Mouse (Mus musculus): ENCODE results near the gene Cdkn1c. TPM values are rescaled to one million over a fixed set of nuclear protein-coding genes. Genes with fewer than 3 reads are reported as not detected.

Cdkn1c gene
- 10.3 and 10.4 TPM in 2 replicates for polyA plus RNA-seq (2012; rRNA removed)

DNA sequence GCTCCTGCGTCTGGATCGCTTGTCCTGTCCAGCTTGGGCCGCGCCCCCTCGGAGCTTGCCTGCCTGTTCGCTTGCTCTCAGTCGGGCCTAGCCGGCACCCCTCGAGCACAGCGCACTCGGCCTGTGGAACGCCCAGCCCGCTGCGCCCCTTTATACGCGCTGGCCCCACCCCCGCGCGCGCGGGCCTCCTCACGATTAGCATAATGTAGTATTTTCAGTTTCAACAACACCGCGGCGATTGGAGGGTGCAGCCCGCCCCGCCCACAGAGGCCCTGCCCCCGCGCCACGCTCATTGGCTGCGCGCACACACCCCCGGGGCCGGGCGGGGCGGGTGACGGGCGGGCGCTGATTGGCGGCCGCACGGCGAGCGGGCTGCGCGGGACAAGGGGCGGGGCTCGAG lies at the start of gene Cdkn1c:
Gene Cdkn1c (minus strand): TSS at position 177 of the 400 bp plus-strand sequence.
- H3K4me3 ChIP-seq (ENCODE audit: control insufficient read depth, insufficient read depth, low read length) = peak within 1 kb of the TSS; percentile 40
- H3K4me1 ChIP-seq (replicated peaks; ENCODE audit: control insufficient read depth, insufficient read depth, low read length) = peaks cover 18% of the 10 kb centered on the region
- no peak within 1 kb of the TSS for H3K27ac ChIP-seq (ENCODE audit: control insufficient read depth, insufficient read depth, low read length)
- peaks cover 19% of the 10 kb centered on the region for H3K27me3 ChIP-seq (ENCODE audit: control insufficient read depth, insufficient read depth, low read length)
- peak; percentile 81 for DNase-seq
- no peaks in the 10 kb centered on the region for H3K36me3 ChIP-seq (ENCODE audit: control insufficient read depth, insufficient read depth, low read length)
- TF ChIP-seq CTCF (IDR thresholded peaks at IDR 0.05; ENCODE audit: borderline replicate concordance, control insufficient read depth, extremely low read depth, insufficient read depth, low read length, poor library complexity) (no peak), POLR2A (IDR thresholded peaks at IDR 0.05; ENCODE audit: control insufficient read depth, extremely low read depth, insufficient read depth, low read length, poor library complexity) (no peak)
- WGBS = 53% methylated on average over 48 of the region's 48 CpGs

- Histone ChIP-seq H3K4me1 (replicated peaks; ENCODE audit: control insufficient read depth, insufficient read depth, low read length) (no peaks in the 10 kb centered on the region), H3K36me3 (ENCODE audit: control insufficient read depth, insufficient read depth, low read length) (peaks cover 16% of the 10 kb centered on the region), H3K27me3 (ENCODE audit: control insufficient read depth, insufficient read depth, low read length) (no peaks in the 10 kb centered on the region; the same call in 1 of the 2 replicates), H3K4me3 (ENCODE audit: control insufficient read depth, insufficient read depth, low read length) (no peak overlapping the region), H3K27ac (ENCODE audit: control insufficient read depth, insufficient read depth, low read length) (no peak overlapping the region)
- 89% methylated on average over 1 of the region's 1 CpGs for WGBS
- no peak for TF ChIP-seq POLR2A (IDR thresholded peaks at IDR 0.05; ENCODE audit: control insufficient read depth, extremely low read depth, insufficient read depth, low read length, poor library complexity)
- DNase-seq = no peak
Observed at GRCm38 (mm10) chr7:143509566-143509965, 48.7 kb upstream of the Cdkn1c start.

DNA sequence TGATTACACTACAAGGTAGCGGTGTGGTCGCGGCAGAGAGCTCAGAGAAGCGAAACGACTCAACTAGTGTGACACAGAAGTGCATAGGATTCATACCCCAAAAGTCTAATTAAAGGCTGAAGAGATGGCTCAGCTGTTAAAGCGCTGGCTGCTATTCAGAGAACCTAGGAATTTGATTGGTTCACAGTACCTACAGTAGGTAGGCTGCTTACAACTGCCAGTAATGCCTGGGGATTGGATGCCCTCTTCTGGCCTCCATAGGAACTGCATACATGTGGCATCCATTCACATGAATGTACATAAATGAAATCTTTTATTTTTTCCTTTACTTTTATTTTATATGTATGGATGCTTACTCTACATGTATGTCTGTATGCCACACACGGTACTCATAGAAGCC lies 45.8 kb upstream of the Cdkn1c start:
- DNase-seq = peak; percentile 67
- H3K4me3 ChIP-seq (ENCODE audit: control insufficient read depth, insufficient read depth, low read length) = no peak overlapping the region

GRCm38 (mm10) chr7:143506271-143506670 lies 45.4 kb upstream of the Cdkn1c start:
- no peak overlapping the region for H3K4me3 ChIP-seq (ENCODE audit: control insufficient read depth, insufficient read depth, low read length)
- 72% methylated on average over 7 of the region's 7 CpGs for WGBS
- no peaks in the 10 kb centered on the region for H3K36me3 ChIP-seq (ENCODE audit: control insufficient read depth, insufficient read depth, low read length)
- DNase-seq = no peak
- H3K4me1 ChIP-seq (replicated peaks; ENCODE audit: control insufficient read depth, insufficient read depth, low read length) = peaks cover 6% of the 10 kb centered on the region; the same call in 1 of the 2 replicates
- no peak for TF ChIP-seq CTCF (IDR thresholded peaks at IDR 0.05; ENCODE audit: borderline replicate concordance, control insufficient read depth, extremely low read depth, insufficient read depth, low read length, poor library complexity)
- TF ChIP-seq POLR2A (IDR thresholded peaks at IDR 0.05; ENCODE audit: control insufficient read depth, extremely low read depth, insufficient read depth, low read length, poor library complexity) = no peak
- H3K27ac ChIP-seq (ENCODE audit: control insufficient read depth, insufficient read depth, low read length) = no peak overlapping the region
- H3K27me3 ChIP-seq (ENCODE audit: control insufficient read depth, insufficient read depth, low read length) = peaks cover 13% of the 10 kb centered on the region; the same call in 1 of the 2 replicates

More for the DNA sequence above, 45.8 kb upstream of the Cdkn1c start:
- H3K27me3 ChIP-seq (ENCODE audit: control insufficient read depth, insufficient read depth, low read length) = peaks cover 13% of the 10 kb centered on the region; the same call in 1 of the 2 replicates
- H3K4me1 ChIP-seq (replicated peaks; ENCODE audit: control insufficient read depth, insufficient read depth, low read length) = peaks cover 6% of the 10 kb centered on the region; the same call in 1 of the 2 replicates
- no peak for TF ChIP-seq POLR2A (IDR thresholded peaks at IDR 0.05; ENCODE audit: control insufficient read depth, extremely low read depth, insufficient read depth, low read length, poor library complexity)
- TF ChIP-seq CTCF (IDR thresholded peaks at IDR 0.05; ENCODE audit: borderline replicate concordance, control insufficient read depth, extremely low read depth, insufficient read depth, low read length, poor library complexity) = no peak
- 44% methylated on average over 7 of the region's 7 CpGs for WGBS
- no peak overlapping the region for H3K27ac ChIP-seq (ENCODE audit: control insufficient read depth, insufficient read depth, low read length)
- H3K36me3 ChIP-seq (ENCODE audit: control insufficient read depth, insufficient read depth, low read length) = no peaks in the 10 kb centered on the region

DNA sequence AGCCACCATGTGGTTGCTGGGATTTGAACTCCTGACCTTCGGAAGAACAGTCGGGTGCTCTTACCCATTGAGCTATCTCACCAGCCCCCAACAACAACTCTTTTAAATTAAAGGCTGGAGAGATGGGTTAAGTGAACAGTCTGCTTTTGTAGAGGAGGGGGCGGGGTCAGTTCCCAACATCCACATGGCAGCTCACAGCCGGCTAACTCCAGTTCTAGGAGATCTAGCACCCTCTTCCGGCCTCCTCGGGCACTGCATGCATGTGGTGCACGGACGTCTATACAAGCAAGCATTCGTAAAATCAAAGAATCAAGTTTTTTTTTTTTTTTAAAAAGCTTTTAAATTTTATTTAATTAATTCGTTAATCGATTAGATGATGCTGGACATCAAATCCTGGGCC lies 45.0 kb upstream of the Cdkn1c start:
- no peak overlapping the region for H3K27ac ChIP-seq (ENCODE audit: control insufficient read depth, insufficient read depth, low read length)

GRCm38 (mm10) chr7:143505411-143505810 lies 44.6 kb upstream of the Cdkn1c start:
- H3K4me3 ChIP-seq (ENCODE audit: control insufficient read depth, insufficient read depth, low read length) = no peak overlapping the region
- H3K27ac ChIP-seq (ENCODE audit: control insufficient read depth, insufficient read depth, low read length) = no peak overlapping the region
- WGBS = 84% methylated on average over 2 of the region's 2 CpGs
- DNase-seq = no peak
- H3K27me3 ChIP-seq (ENCODE audit: control insufficient read depth, insufficient read depth, low read length) = peaks cover 13% of the 10 kb centered on the region; the same call in 1 of the 2 replicates
- no peak for TF ChIP-seq POLR2A (IDR thresholded peaks at IDR 0.05; ENCODE audit: control insufficient read depth, extremely low read depth, insufficient read depth, low read length, poor library complexity)
- TF ChIP-seq CTCF (IDR thresholded peaks at IDR 0.05; ENCODE audit: borderline replicate concordance, control insufficient read depth, extremely low read depth, insufficient read depth, low read length, poor library complexity) = no peak
- peaks cover 6% of the 10 kb centered on the region; the same call in 1 of the 2 replicates for H3K4me1 ChIP-seq (replicated peaks; ENCODE audit: control insufficient read depth, insufficient read depth, low read length)
- no peaks in the 10 kb centered on the region for H3K36me3 ChIP-seq (ENCODE audit: control insufficient read depth, insufficient read depth, low read length)

More for the DNA sequence above, 45.0 kb upstream of the Cdkn1c start:
- TF ChIP-seq CTCF (IDR thresholded peaks at IDR 0.05; ENCODE audit: borderline replicate concordance, control insufficient read depth, extremely low read depth, insufficient read depth, low read length, poor library complexity) (peak; percentile 44; the same call in 1 of the 2 replicates), POLR2A (IDR thresholded peaks at IDR 0.05; ENCODE audit: control insufficient read depth, extremely low read depth, insufficient read depth, low read length, poor library complexity) (no peak)
- Histone ChIP-seq H3K27me3 (ENCODE audit: control insufficient read depth, insufficient read depth, low read length) (peaks cover 13% of the 10 kb centered on the region; the same call in 1 of the 2 replicates), H3K4me3 (ENCODE audit: control insufficient read depth, insufficient read depth, low read length) (no peak overlapping the region), H3K4me1 (replicated peaks; ENCODE audit: control insufficient read depth, insufficient read depth, low read length) (peaks cover 6% of the 10 kb centered on the region; the same call in 1 of the 2 replicates), H3K36me3 (ENCODE audit: control insufficient read depth, insufficient read depth, low read length) (no peaks in the 10 kb centered on the region)
- DNase-seq = peak; percentile 82
- WGBS = 29% methylated on average over 11 of the region's 11 CpGs

- Histone ChIP-seq H3K4me1 (replicated peaks; ENCODE audit: control insufficient read depth, insufficient read depth, low read length) (peaks cover 6% of the 10 kb centered on the region; the same call in 1 of the 2 replicates), H3K27me3 (ENCODE audit: control insufficient read depth, insufficient read depth, low read length) (peaks cover 13% of the 10 kb centered on the region; the same call in 1 of the 2 replicates), H3K4me3 (ENCODE audit: control insufficient read depth, insufficient read depth, low read length) (no peak overlapping the region), H3K27ac (ENCODE audit: control insufficient read depth, insufficient read depth, low read length) (no peak overlapping the region), H3K36me3 (ENCODE audit: control insufficient read depth, insufficient read depth, low read length) (no peaks in the 10 kb centered on the region)
- 95% methylated on average over 6 of the region's 6 CpGs for WGBS
- DNase-seq = no peak
- no peak for TF ChIP-seq POLR2A (IDR thresholded peaks at IDR 0.05; ENCODE audit: control insufficient read depth, extremely low read depth, insufficient read depth, low read length, poor library complexity)
- TF ChIP-seq CTCF (IDR thresholded peaks at IDR 0.05; ENCODE audit: borderline replicate concordance, control insufficient read depth, extremely low read depth, insufficient read depth, low read length, poor library complexity) = no peak
Observed at GRCm38 (mm10) chr7:143503926-143504325, 43.1 kb upstream of the Cdkn1c start.
